Mouse (Mus musculus) inflammation-experienced regulatory T-cells, adult 6 months (primary cell): ENCODE data around the gene Lnx1. TPM values are rescaled to one million over a fixed set of nuclear protein-coding genes. Genes with fewer than 3 reads are reported as not detected.
A peak's percentile ranks its signal among the peaks of the same experiment; 100 is the strongest.

Source experiments
- ATAC-seq: one replicate; pipeline ENCODE4 v1.8.0; 2017
- polyA plus RNA-seq, 3 experiments: library from polyadenylated mRNA; unstranded; fragments of 100-300 nt; shearing (Covaris generic); gene quantifications; one replicate each; pipeline ENCODE4 v1.2.1; 2017

Lnx1 gene
- under 1 TPM in 2 of 3 experiments, not detected in 1; 0.27 to 0.52 TPM for polyA plus RNA-seq

- no peak for ATAC-seq
These were observed at the start of gene Lnx1 for GRCm38 (mm10) chr5:74702766-74703165. Lnx1 (minus strand) TSS chr5:74702912.

GRCm38 (mm10) chr5:74750501-74750900 lies 47.8 kb upstream of the Lnx1 start:
- ATAC-seq, result no peak

GRCm38 (mm10) chr5:74747476-74747875 lies 44.8 kb upstream of the Lnx1 start:
- no peak for ATAC-seq

- no peak for ATAC-seq
These were observed 38.2 kb upstream of the Lnx1 start for GRCm38 (mm10) chr5:74740951-74741350.

- ATAC-seq, result no peak
These were observed 36.7 kb upstream of the Lnx1 start for GRCm38 (mm10) chr5:74739435-74739834.

GRCm38 (mm10) chr5:74738312-74738711 lies 35.6 kb upstream of the Lnx1 start:
- ATAC-seq, result no peak

GRCm38 (mm10) chr5:74733885-74734558 lies 31.3 kb upstream of the Lnx1 start:
- ATAC-seq, result no peak

- ATAC-seq, result no peak
These were observed 29.9 kb upstream of the Lnx1 start for GRCm38 (mm10) chr5:74732613-74733012.

- ATAC-seq, result no peak
These were observed 27.9 kb upstream of the Lnx1 start for GRCm38 (mm10) chr5:74730601-74731000.

- ATAC-seq, result no peak
These were observed 26.9 kb upstream of the Lnx1 start for GRCm38 (mm10) chr5:74729567-74729966.

- no peak for ATAC-seq
These were observed 25.5 kb upstream of the Lnx1 start for GRCm38 (mm10) chr5:74728186-74728585.

- no peak for ATAC-seq
These were observed 24.6 kb upstream of the Lnx1 start for GRCm38 (mm10) chr5:74727319-74727718.

- ATAC-seq, result no peak
These were observed 22.8 kb upstream of the Lnx1 start for GRCm38 (mm10) chr5:74725541-74725940.

- ATAC-seq, result no peak
These were observed 19.1 kb upstream of the Lnx1 start for GRCm38 (mm10) chr5:74721816-74722215.

GRCm38 (mm10) chr5:74720661-74721060 lies 17.9 kb upstream of the Lnx1 start:
- no peak for ATAC-seq

GRCm38 (mm10) chr5:74716165-74716564 lies 13.5 kb upstream of the Lnx1 start:
- no peak for ATAC-seq

- no peak for ATAC-seq
These were observed 10.1 kb upstream of the Lnx1 start for GRCm38 (mm10) chr5:74712811-74713210.

- ATAC-seq, result no peak
These were observed 9.3 kb upstream of the Lnx1 start for GRCm38 (mm10) chr5:74711988-74712387.

- ATAC-seq, result no peak
These were observed 8.3 kb upstream of the Lnx1 start for GRCm38 (mm10) chr5:74711056-74711455.

- no peak for ATAC-seq
These were observed 7.5 kb upstream of the Lnx1 start for GRCm38 (mm10) chr5:74710181-74710580.

- ATAC-seq, result peak; percentile 86
These were observed 1.7 kb upstream of the Lnx1 start for GRCm38 (mm10) chr5:74704460-74704790.

GRCm38 (mm10) chr5:74703741-74704459 lies 1.2 kb upstream of the Lnx1 start:
- ATAC-seq, result peak; percentile 57

- ATAC-seq, result no peak
These were observed 1.8 kb downstream of the Lnx1 start for GRCm38 (mm10) chr5:74700918-74701317.

GRCm38 (mm10) chr5:74699673-74700072 lies 3.0 kb downstream of the Lnx1 start:
- no peak for ATAC-seq
